Mouse (Mus musculus) heart, postnatal 25 days (tissue): ENCODE data around the gene Nr1h3. TPM values are rescaled to one million over a fixed set of nuclear protein-coding genes. Genes with fewer than 3 reads are reported as not detected.
"Not testable (repeated sequence)": the region's sequence is repeated elsewhere in the genome, so short reads cannot be mapped to it uniquely, and the experiment has no call there.

Experiments used
- DNase-seq: peaks from one replicate; pipeline ENCODE4 v3.0.0; 2022; ENCODE audit warnings: low spot score
- intact Hi-C: fragments of 180-260 bp; cut with DNase I; formaldehyde crosslinking; loops from one replicate; pipeline ENCODE4 v1.15.1; 2025
- total RNA-seq, 2 experiments: library from RNA; stranded (reverse); gene quantifications; 2 replicates each; pipeline ENCODE4 v1.2.3; 2021

Gene Nr1h3
- 10 to 100 TPM; 13.8 to 15.9 TPM for total RNA-seq

- peak; percentile 88 for DNase-seq
- intact Hi-C loops = loop anchor here (2.0 kb wide), 1 partner anchor 34 kb away; the partner anchor contains the start of gene Ddb2
These were observed at the start of gene Nr1h3, which contains the start of gene Acp2 for GRCm38 (mm10) chr2:91202222-91202971. TSS of gene Nr1h3 (minus strand) at chr2:91202834. TSS of gene Acp2 (plus strand) at chr2:91202885.

- intact Hi-C loops = no loop called here
- DNase-seq = no peak
These were observed 49.4 kb upstream of the Nr1h3 start for GRCm38 (mm10) chr2:91252001-91252400.

GRCm38 (mm10) chr2:91248366-91248765, 45.7 kb upstream of the Nr1h3 start:
- intact Hi-C loops = no loop called here
- no peak for DNase-seq

GRCm38 (mm10) chr2:91244557-91245228, 42.1 kb upstream of the Nr1h3 start:
- intact Hi-C loops = no loop called here
- no peak for DNase-seq

- DNase-seq = no peak
- intact Hi-C loops = no loop called here
These were observed 40.8 kb upstream of the Nr1h3 start for GRCm38 (mm10) chr2:91243416-91243815.

- intact Hi-C loops = no loop called here
- no peak for DNase-seq
These were observed 39.9 kb upstream of the Nr1h3 start for GRCm38 (mm10) chr2:91242547-91242946.

- intact Hi-C loops = loop anchor here (2.0 kb wide), 2 partner anchors 27 to 35 kb away; partner anchors contain the start of genes Acp2, Arfgap2 and Nr1h3
- DNase-seq = not testable (repeated sequence)
These were observed 35.0 kb upstream of the Nr1h3 start for GRCm38 (mm10) chr2:91237511-91238080.

- peak; percentile 82 for DNase-seq
- intact Hi-C loops = loop anchor here (2.0 kb wide), 2 partner anchors 28 to 34 kb away; partner anchors contain the start of genes Acp2, Arfgap2 and Nr1h3
These were observed 34.2 kb upstream of the Nr1h3 start, which contains the start of gene Ddb2 for GRCm38 (mm10) chr2:91236601-91237510. TSS of gene Ddb2 (minus strand) at chr2:91236982.

GRCm38 (mm10) chr2:91229735-91230134, 27.1 kb upstream of the Nr1h3 start:
- no peak for DNase-seq
- intact Hi-C loops = no loop called here

GRCm38 (mm10) chr2:91223614-91224013, 21.0 kb upstream of the Nr1h3 start:
- no peak for DNase-seq
- intact Hi-C loops = no loop called here

- DNase-seq = no peak
- intact Hi-C loops = no loop called here
These were observed 17.9 kb upstream of the Nr1h3 start for GRCm38 (mm10) chr2:91220501-91220900.

GRCm38 (mm10) chr2:91217032-91217431, 14.4 kb upstream of the Nr1h3 start:
- no peak for DNase-seq
- intact Hi-C loops = no loop called here

GRCm38 (mm10) chr2:91213311-91213710, 10.7 kb upstream of the Nr1h3 start:
- intact Hi-C loops = no loop called here
- DNase-seq = no peak

GRCm38 (mm10) chr2:91206254-91206775, 3.7 kb upstream of the Nr1h3 start:
- DNase-seq = no peak

GRCm38 (mm10) chr2:91202972-91203656, 480 bp upstream of the Nr1h3 start:
- DNase-seq = no peak
- intact Hi-C loops = loop anchor here (2.0 kb wide), 1 partner anchor 34 kb away; the partner anchor contains the start of gene Ddb2

More at GRCm38 (mm10) chr2:91206254-91206775, 3.7 kb upstream of the Nr1h3 start:
- intact Hi-C loops = no loop called here

- intact Hi-C loops = loop anchor here (5.0 kb wide), 1 partner anchor 127 kb away; the partner anchor contains the start of gene Slc39a13
- DNase-seq = no peak
These were observed 3.7 kb downstream of the Nr1h3 start for GRCm38 (mm10) chr2:91198888-91199287.

GRCm38 (mm10) chr2:91196577-91197001, 6.0 kb downstream of the Nr1h3 start:
- intact Hi-C loops = loop anchor here (5.0 kb wide), 1 partner anchor 124 kb away; the partner anchor contains the start of gene Slc39a13
- DNase-seq = peak; percentile 27

GRCm38 (mm10) chr2:91194624-91195332, 7.9 kb downstream of the Nr1h3 start:
- intact Hi-C loops = loop anchor here (1.0 to 5.0 kb wide), 2 partner anchors 79 to 122 kb away; partner anchors contain the start of gene Slc39a13
- peak; percentile 82 for DNase-seq
